Mouse (Mus musculus): ENCODE results near the gene Cd68. TPM values are rescaled to one million over a fixed set of nuclear protein-coding genes. Genes with fewer than 3 reads are reported as not detected.

Cd68 gene
- polyA plus RNA-seq (2012) = 1.1 and 1.2 TPM in 2 replicates

DNA sequence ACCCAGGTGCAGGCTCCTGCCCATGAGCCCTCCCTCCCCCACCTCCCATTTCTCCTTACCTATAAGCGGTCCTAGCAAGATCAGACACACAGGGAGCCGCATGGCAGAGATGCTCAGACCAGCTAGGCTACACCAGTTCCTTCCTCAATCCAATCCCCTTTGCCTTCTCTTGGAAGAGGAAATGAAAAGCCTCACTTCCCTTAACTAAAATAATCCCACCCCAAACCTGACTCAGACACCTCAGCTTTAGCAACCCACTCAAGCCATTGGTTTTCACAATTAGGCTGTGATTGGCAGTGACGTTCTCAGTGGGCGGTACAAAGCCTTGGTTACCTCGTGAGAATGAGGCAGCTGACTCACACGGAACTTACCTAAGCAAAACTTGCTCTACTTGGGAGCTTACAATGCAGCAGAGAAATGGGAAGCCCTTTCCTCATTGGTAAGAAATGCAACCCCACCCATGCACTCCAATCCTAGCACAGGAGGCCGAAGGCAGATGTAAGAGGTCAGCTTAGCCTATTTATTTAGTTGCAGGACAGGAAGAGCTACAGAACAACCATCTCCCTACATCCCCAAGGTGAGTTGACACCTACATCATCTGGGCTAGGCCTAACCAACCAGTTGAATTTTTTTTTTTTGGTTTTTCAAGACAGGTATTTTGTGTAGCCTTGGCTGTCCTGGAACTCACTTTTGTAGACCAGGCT, at the start of gene Cd68:
Cd68 (minus strand) TSS at position 193 of the 704 bp plus-strand sequence.
- TF ChIP-seq GATA1 (IDR thresholded peaks at IDR 0.05; ENCODE audit: low read length) = no peak

DNA sequence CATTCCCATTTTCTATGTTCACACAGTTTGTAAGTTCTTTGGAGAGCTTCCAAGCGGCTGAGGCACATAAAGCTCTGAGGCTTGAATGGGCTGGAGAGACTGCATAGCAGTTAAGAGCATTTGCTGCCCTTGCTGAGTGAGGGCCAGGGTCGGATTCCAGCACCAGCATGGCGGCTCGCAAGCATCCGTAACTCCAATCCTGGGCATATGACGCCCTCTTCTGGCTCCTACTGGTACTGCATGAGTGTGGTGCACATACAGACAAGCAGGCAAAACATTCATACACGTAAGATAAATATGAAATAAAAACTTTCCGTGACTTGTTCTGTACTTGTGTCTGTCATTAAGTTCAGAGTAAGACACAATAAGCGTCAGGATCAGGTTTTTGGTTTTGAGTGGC, 49.5 kb upstream of the Cd68 start:
- TF ChIP-seq GATA1 (IDR thresholded peaks at IDR 0.05; ENCODE audit: low read length) = no peak

DNA sequence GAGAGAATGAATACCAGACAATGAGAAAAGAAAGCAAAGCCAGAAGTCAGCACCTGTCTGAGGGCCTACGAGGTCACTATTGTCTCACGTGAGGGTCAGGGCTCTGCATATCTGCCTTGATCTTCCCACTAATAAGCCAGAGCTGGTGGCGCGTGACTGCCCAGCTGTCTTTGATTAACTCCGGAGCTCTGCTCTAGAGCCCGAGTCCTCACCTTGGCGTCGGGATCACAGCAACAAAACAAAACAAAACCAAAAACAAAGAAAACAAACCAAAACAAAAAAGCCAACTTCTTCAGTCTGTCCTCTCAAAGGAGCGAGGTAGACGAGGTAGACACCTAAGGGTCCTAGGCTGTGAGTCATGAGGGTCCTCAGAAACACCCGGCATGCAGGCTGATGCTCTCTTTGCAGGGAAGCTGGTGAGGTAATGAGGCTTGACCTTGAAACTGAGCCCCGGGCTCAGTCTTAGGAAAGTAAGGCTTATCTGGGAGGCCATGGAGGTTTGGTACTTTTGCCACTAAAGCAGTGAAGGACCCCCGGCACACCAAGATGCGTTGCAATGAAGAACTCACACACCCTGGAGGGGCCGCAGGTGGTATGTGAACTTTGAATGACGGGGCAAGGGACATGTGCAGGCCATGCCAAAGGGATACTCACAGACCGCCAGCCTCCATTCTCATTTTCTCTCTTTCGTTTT, 48.8 kb upstream of the Cd68 start:
- no peak for TF ChIP-seq GATA1 (IDR thresholded peaks at IDR 0.05; ENCODE audit: low read length)

DNA sequence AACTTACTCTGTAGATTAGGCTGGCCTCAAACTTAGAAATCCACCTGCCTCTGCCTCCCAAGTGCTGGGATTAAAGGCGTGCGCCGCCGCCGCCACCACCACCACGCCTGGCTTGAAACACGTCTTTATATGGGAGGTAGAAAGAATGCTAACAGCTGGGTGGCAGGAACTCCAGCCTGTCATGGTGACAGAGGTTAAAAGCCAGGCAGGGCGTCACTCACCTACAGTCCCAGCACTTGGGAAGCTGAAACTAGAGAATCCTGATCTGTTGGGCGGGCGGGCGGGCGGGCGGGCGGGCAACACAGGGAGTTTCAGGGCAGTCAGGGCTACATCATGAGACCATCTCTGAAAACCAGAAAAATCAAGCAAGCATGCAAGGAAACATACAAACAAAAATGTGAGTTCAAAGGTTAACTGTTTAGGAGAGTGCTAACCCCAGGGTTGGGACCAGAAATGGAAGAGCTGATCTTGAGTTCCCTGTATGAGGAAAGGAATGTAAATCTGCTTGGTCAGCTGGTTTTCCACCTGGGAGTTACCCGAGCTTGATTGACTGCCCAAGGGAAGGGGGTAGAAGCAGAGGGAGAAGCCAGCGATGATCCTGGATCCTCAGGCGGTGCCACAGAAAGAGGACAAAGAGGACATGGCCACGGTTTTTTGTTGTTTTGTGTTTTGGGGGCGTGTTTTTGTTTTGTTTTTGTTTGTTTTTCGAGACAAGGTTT, 47.2 kb upstream of the Cd68 start:
- no peak for TF ChIP-seq GATA1 (IDR thresholded peaks at IDR 0.05; ENCODE audit: low read length)

DNA sequence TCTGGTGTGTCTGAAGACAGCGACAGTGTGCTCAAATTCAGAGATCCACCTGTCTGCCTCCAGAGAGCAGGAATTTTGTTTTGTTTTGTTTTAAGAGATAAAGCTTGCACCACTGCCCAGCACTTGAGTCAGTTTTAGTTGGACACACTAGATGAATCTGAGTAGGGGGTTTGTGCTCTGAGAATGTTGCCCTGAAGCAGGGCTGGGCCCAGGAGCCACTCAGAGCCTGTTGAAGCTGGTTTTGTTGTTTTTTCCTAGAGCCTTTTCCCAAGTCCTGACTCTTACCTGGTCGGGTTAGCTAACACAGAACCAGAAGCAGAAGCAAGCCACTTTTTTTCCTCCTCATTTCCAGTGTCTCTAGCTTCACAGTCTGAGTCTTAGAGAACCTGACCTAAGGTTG, 45.1 kb upstream of the Cd68 start:
- TF ChIP-seq GATA1 (IDR thresholded peaks at IDR 0.05; ENCODE audit: low read length) = no peak

DNA sequence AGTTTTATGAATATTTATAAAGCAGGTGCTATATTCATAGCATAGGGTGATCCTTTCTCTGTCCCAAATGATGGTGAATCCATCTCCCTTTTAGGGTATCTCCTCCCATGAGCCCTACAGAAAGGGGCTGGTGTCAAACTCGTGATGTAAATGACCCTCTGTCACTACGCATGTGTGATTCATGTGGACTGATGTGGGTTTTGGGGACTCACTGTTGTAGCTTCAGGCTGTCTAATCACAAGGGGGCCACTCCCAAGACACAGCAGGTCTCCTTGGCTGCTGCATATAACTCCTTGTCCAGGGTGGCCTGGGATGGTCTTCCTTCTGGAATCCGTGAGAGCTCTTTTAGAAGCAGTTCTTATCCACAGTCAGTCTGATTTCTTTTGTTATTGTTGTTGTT, 44.5 kb upstream of the Cd68 start:
- TF ChIP-seq GATA1 (IDR thresholded peaks at IDR 0.05; ENCODE audit: low read length) = no peak

DNA sequence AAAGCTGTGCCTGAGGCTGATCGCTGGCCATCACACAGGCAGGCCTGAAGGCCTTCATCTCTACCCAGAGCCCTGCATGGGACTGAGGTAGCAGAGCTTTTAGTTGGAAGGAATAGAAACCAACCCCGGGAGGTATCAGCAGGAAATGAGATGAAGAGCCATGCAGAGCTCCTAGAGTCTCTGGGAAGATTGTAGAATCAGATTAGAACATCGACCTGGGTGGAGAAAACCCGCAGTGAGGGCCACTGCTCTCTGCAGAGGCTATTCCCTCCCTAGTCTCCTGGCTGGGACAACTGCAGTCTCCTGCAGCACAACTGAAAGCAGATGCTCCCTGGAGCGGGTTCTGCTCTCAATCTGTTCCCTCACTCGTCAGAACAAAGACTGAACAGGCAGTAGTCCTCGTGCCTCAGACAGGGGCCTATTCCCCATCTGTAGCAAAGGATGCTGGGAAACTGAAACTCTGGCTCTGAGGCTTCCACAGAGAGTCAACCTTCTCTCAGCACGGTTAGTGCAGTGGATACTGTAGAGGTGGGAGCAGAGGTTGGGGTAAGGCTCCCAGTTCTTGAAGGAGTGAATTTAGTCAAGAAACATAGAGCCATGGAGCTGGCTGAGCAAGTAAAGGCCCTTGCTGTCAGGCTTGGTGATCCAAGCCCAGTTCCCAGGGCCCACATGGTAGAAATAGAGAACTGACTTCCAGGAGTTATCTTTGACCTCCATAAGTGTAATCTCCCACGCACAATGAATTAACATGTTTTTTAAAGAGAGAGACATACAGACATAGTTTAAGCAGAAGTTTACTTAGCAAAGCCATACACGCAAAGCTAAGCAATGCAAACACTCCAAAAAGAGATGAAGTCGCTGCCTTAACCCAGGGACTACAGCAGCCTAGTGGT, 43.8 kb upstream of the Cd68 start:
- TF ChIP-seq GATA1 (IDR thresholded peaks at IDR 0.05; ENCODE audit: low read length) = no peak

DNA sequence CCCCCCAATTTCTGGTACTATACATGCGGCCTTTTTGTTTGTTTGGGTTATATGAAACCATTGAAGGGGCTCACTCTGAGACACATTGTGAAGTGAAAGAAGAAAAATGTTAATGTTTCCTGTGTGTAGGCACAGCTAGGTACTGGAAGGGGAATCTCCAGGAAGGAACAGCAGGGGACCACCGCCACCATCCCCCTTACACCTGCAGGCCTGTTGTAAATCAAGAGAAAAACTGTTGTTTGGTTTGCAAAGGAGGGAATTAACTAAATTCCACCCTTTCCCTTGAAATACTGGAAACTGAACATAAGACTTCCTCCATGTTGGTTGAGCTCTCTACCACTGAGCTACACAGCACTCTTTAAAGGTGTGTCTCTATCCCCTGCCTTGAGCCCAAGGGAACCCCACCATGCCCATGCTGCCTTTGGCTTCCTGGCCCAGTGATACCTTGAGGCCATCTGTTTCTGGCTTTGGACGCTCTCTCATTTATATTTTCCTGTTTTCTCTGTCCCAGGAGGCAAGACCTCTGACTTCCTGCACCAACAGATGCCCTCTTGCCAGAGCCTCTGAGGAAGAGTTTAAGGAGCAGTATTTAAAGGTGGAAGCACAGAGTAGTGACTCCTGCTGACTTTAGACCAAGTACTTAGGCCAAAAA, 42.8 kb upstream of the Cd68 start:
- no peak for TF ChIP-seq GATA1 (IDR thresholded peaks at IDR 0.05; ENCODE audit: low read length)

DNA sequence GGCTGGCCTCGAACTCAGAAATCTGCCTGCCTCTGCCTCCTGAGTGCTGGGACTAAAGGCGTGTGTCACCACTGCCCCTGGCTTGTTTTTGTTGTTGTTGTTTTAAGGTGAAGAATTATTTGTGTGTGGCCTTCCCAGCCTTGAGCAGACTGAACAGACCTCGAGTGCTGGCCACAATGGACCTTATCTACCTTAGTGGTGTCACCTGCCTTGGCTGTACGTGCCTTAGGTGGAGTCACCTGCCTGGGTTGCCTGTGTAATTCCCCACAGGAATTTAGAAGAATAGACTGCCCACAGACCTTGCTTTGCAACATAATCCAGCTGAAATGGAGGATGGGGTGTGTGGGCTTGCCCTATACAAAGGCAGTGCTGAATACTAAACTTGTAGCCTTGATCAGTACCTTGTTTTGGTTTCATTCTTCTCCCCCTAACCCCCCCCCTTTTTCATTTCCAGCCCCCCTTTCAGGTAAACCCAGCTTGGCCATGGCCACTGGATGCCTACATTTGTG, 42.0 kb upstream of the Cd68 start:
- no peak for TF ChIP-seq GATA1 (IDR thresholded peaks at IDR 0.05; ENCODE audit: low read length)

DNA sequence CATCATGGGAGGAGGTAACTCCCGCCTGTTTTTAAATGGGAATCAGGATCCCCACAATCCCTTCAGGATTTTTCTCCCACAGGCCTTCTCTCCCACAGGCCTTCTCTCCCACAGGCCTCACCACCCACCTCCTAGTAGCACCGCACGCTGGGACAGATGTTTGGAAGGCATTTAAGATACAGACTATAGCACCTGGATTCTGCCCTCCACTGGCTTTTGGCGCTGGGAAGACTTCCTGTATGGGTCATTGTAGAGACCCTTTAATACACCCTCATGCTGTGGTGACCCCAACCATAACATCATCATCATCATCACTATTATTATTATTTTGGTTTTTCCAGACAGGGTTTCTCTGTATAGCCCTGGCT, 41.5 kb upstream of the Cd68 start:
- no peak for TF ChIP-seq GATA1 (IDR thresholded peaks at IDR 0.05; ENCODE audit: low read length)

DNA sequence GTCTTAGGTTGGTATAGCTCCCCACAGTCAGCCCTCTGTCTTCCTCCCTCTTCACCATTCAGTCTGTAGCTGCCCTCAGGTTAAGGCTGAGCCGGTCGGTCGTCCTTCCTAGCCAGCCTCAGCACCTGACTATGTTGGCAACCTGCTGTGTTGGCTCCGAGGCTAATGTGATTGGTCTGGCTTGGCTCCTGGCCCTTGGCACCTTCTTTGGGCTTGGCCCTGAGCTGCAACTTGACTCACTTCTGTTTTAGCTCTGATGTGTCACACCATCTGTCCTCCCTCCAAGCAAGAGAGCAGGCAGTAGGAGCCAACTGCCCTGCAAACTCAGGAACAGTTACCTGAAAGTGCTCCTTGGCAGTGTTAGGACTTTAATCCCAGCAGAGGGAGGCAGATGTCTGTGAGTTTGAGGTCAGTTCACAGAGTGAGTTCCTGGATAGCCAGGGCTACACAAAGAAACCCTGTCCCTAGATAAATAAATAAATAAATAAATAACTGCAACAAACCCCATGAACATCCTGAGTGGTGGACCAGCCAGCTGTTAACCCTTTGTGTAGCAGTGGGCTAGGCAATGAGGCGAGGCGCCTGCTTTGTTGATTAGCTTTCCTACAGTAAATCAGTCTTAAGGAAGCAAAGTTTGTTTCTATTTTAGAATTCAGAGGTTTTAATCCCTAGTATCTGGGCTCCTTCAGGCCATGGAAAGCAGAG, 41.0 kb upstream of the Cd68 start:
- TF ChIP-seq GATA1 (IDR thresholded peaks at IDR 0.05; ENCODE audit: low read length) = no peak

DNA sequence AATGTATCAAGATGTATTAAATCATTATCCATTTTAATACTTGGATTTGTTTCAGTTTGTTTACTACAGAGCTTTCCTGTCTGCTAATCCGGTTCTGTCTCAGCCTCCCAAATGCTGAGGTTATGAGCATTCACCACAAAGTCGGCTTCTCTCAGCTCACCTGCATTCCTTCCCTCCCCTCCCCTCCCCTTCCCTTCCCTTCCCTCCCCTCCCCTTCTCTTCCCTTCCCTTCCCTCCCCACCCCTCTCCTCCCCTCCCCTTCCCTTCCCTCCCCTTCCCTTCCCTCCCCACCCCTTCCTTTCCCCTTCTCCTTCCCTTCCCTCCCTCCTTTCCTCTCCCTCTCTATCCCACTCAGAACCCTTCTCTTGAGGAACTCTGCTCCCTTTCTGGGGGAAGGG, 38.7 kb upstream of the Cd68 start:
- TF ChIP-seq GATA1 (IDR thresholded peaks at IDR 0.05; ENCODE audit: low read length) = no peak

DNA sequence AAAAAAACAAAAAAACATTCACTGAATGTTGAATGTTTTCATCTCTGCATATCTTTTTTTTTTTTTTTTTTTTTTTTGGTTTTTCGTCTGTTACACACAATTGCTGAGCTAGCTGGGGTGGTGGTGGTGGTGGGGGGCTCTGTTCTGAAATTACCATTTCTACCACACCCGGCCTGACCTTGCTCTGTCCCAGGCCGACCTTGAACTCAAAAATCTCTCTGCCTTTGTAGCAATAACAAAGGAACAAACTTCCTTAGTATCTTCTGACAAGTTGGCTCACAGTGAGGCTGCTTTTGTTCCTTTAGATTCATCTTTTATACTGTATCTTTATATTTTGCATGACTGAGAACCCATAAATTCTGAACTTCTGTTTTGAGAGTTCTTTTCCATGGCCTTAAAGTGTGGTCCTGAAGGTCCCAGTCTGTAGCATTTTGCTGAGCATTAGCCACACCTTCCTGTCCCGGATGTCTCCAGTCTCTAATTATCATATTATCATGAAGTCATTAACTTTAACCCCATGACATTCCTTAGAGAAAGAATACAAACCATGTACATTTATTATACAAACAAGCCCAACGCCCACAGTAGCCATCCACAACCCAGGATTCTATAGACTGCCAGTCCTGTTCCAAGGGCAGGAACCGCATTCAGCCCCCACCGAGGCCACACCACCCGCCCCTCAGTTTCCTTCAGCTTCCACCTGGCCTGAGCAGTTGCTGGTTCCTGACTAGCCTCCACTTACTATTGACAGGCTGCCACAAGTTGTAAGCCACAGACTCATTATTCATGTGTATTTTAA, 38.1 kb upstream of the Cd68 start:
- TF ChIP-seq GATA1 (IDR thresholded peaks at IDR 0.05; ENCODE audit: low read length) = no peak

Data from G1E-ER4 (cell line).